Mouse (Mus musculus) erythroid progenitor cell, adult 5-6 weeks (primary cell): ENCODE results near the gene Rbms3. TPM values are rescaled to one million over a fixed set of nuclear protein-coding genes. Genes with fewer than 3 reads are reported as not detected.

Experiments used
- ATAC-seq: replicated peaks from 2 replicates; pipeline ENCODE4 v1.8.0; 2016; ENCODE audit warnings: moderate number of reproducible peaks, mild to moderate bottlenecking, moderate TSS enrichment, inconsistent platforms; ENCODE audit not compliant: poor library complexity, low FRiP score, severe bottlenecking
- total RNA-seq, 2 experiments: library from RNA; stranded (forward) in 1 of 2; stranded (reverse) in 1 of 2; fragments of 150-400 nt in 1 of 2; fragments of 186-747, 209-891 nt in 1 of 2; gene quantifications; 2 replicates each; pipeline versions ENCODE4 v1.2.3 to v1.2.4; 2015 to 2017; ENCODE audit warnings: low replicate concordance in 2 of 2

The Rbms3 gene
- total RNA-seq, 2 experiments from 2014 or later = not detected

- no peak for ATAC-seq
Measured at GRCm38 (mm10) chr9:116947369-116947768, 682.3 kb downstream of the Rbms3 start.

- no peak for ATAC-seq
Measured at GRCm38 (mm10) chr9:116946787-116947186, 682.9 kb downstream of the Rbms3 start.

- no peak for ATAC-seq
Measured at GRCm38 (mm10) chr9:116945689-116946088, 684.0 kb downstream of the Rbms3 start.

- ATAC-seq = no peak
Measured at GRCm38 (mm10) chr9:116943902-116944301, 685.8 kb downstream of the Rbms3 start.

- no peak for ATAC-seq
Measured at GRCm38 (mm10) chr9:116941116-116941515, 688.6 kb downstream of the Rbms3 start.

- no peak for ATAC-seq
Measured at GRCm38 (mm10) chr9:116940693-116941092, 689.0 kb downstream of the Rbms3 start.

GRCm38 (mm10) chr9:116928338-116928737 lies 701.4 kb downstream of the Rbms3 start:
- ATAC-seq = no peak

GRCm38 (mm10) chr9:116923151-116923550 lies 706.6 kb downstream of the Rbms3 start:
- ATAC-seq = no peak

- ATAC-seq = no peak
Measured at GRCm38 (mm10) chr9:116922561-116922960, 707.2 kb downstream of the Rbms3 start.

GRCm38 (mm10) chr9:116919441-116920019 lies 710.2 kb downstream of the Rbms3 start:
- no peak for ATAC-seq

- no peak for ATAC-seq
Measured at GRCm38 (mm10) chr9:116912493-116912847, 717.2 kb downstream of the Rbms3 start.

GRCm38 (mm10) chr9:116911781-116912492 lies 717.8 kb downstream of the Rbms3 start:
- ATAC-seq = no peak

- no peak for ATAC-seq
Measured at GRCm38 (mm10) chr9:116909511-116909910, 720.2 kb downstream of the Rbms3 start.

GRCm38 (mm10) chr9:116906955-116907354 lies 722.8 kb downstream of the Rbms3 start:
- ATAC-seq = peak; percentile 42; the same call in 1 of the 2 replicates

GRCm38 (mm10) chr9:116905646-116906045 lies 724.1 kb downstream of the Rbms3 start:
- ATAC-seq = no peak

GRCm38 (mm10) chr9:116903304-116903993 lies 726.3 kb downstream of the Rbms3 start:
- ATAC-seq = no peak

- ATAC-seq = no peak
Measured at GRCm38 (mm10) chr9:116899403-116899802, 730.3 kb downstream of the Rbms3 start.

- ATAC-seq = no peak
Measured at GRCm38 (mm10) chr9:116886973-116887680, 742.6 kb downstream of the Rbms3 start.

GRCm38 (mm10) chr9:116885617-116886016 lies 744.1 kb downstream of the Rbms3 start:
- ATAC-seq = no peak

- ATAC-seq = no peak
Measured at GRCm38 (mm10) chr9:116880503-116880902, 749.2 kb downstream of the Rbms3 start.
